Mouse (Mus musculus): ENCODE results near the gene Qser1.

The Qser1 gene

GRCm38 (mm10) chr2:104817555-104818330 is 1.2 kb upstream of the Qser1 start:
- DNase-seq (ENCODE audit: low spot score in 2 of 2) = no peak

GRCm38 (mm10) chr2:104816866-104817439 is 393 bp upstream of the Qser1 start:
- DNase-seq (ENCODE audit: low spot score in 2 of 2) = peak; percentile 82 to 89

GRCm38 (mm10) chr2:104815561-104816370 is 794 bp downstream of the Qser1 start:
- DNase-seq (ENCODE audit: low spot score in 2 of 2) = peak; percentile 10 to 17

- no peak for DNase-seq (ENCODE audit: low spot score in 2 of 2)
Observed at GRCm38 (mm10) chr2:104814181-104814951, 2.2 kb downstream of the Qser1 start.

GRCm38 (mm10) chr2:104805435-104805834 is 11.1 kb downstream of the Qser1 start:
- DNase-seq (ENCODE audit: low spot score in 2 of 2) = no peak

- DNase-seq (ENCODE audit: low spot score in 2 of 2) = no peak
Observed at GRCm38 (mm10) chr2:104774763-104775162, 41.8 kb downstream of the Qser1 start.

GRCm38 (mm10) chr2:104768697-104769096 is 47.9 kb downstream of the Qser1 start:
- DNase-seq (ENCODE audit: low spot score in 2 of 2) = no peak

- no peak for DNase-seq (ENCODE audit: low spot score in 2 of 2)
Observed at GRCm38 (mm10) chr2:104764018-104764417, 52.5 kb downstream of the Qser1 start.

- no peak for DNase-seq (ENCODE audit: low spot score in 2 of 2)
Observed at GRCm38 (mm10) chr2:104763134-104763703, 53.3 kb downstream of the Qser1 start.

GRCm38 (mm10) chr2:104750611-104751010 is 65.9 kb downstream of the Qser1 start:
- DNase-seq (ENCODE audit: low spot score in 2 of 2) = no peak

- no peak for DNase-seq (ENCODE audit: low spot score in 2 of 2)
Observed at GRCm38 (mm10) chr2:104748652-104749183, 67.8 kb downstream of the Qser1 start.

GRCm38 (mm10) chr2:104746251-104746650 is 70.3 kb downstream of the Qser1 start:
- peak in 1 of 2 experiments; percentile 36 for DNase-seq (ENCODE audit: low spot score in 2 of 2)

- no peak for DNase-seq (ENCODE audit: low spot score in 2 of 2)
Observed at GRCm38 (mm10) chr2:104743971-104744370, 72.6 kb downstream of the Qser1 start.

- DNase-seq (ENCODE audit: low spot score in 2 of 2) = no peak
Observed at GRCm38 (mm10) chr2:104743160-104743559, 73.4 kb downstream of the Qser1 start.

- peak; percentile 91 to 93 for DNase-seq (ENCODE audit: low spot score in 2 of 2)
Observed at GRCm38 (mm10) chr2:104742741-104743064, 73.9 kb downstream of the Qser1 start, which contains the start of gene Depdc7. Depdc7 (minus strand) TSS chr2:104742878.

GRCm38 (mm10) chr2:104741896-104742740 is 74.4 kb downstream of the Qser1 start:
- no peak for DNase-seq (ENCODE audit: low spot score in 2 of 2)

GRCm38 (mm10) chr2:104741015-104741758 is 75.4 kb downstream of the Qser1 start:
- DNase-seq (ENCODE audit: low spot score in 2 of 2) = no peak

- no peak for DNase-seq (ENCODE audit: low spot score in 2 of 2)
Observed at GRCm38 (mm10) chr2:104740248-104740949, 76.2 kb downstream of the Qser1 start.

- no peak for DNase-seq (ENCODE audit: low spot score in 2 of 2)
Observed at GRCm38 (mm10) chr2:104739691-104740090, 76.9 kb downstream of the Qser1 start.

Measured in urinary bladder, postnatal 36 days (tissue).